Mouse (Mus musculus): ENCODE measurements around the gene Entpd2.

GRCm38 (mm10) chr2:25402377-25402971 is 6.8 kb downstream of the Entpd2 start:
- TF ChIP-seq CTCF (IDR thresholded peaks at IDR 0.05; ENCODE audit: extremely low read depth, insufficient read depth, low read length) (peak; percentile 60), POLR2A (IDR thresholded peaks at IDR 0.05; ENCODE audit: extremely low read depth, insufficient read depth, low read length) (no peak)
